Mouse (Mus musculus): ENCODE measurements around the gene Mvp. TPM values are rescaled to one million over a fixed set of nuclear protein-coding genes. Genes with fewer than 3 reads are reported as not detected.
A peak's percentile ranks its signal among the peaks of the same experiment; 100 is the strongest.

Gene Mvp
- polyA plus RNA-seq (2015; fragmentation: Nextera tagmentation; extraction: Ambion mirVana), result 12.0 and 12.5 TPM in 2 replicates

DNA sequence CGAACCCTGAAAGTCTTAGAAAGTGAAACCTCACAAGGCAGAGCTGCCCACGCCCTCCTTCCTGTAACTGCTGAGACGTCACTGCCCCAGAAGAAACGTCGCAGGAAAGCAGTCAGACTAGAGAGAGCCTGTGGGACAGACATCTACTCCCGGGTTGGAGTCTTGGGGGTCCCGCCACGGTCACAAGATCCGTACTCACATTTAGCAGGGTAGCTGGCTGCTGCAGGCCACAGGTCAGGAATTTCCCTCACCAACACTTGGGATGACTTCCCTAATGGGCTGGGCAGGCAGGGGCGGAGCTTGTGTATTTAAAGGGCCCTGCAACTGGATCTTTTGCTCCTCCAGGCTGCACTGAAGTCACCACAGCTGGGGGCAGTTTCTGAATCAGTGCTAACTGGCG lies at the start of gene Mvp:
Gene Mvp, minus strand, starts transcription at position 302 of the 400 bp plus-strand sequence.
- Histone ChIP-seq H3K4me2 (replicated peaks) (peak within 1 kb of the TSS; percentile 39), H3K9me3 (replicated peaks) (no peaks in the 10 kb centered on the region), H3K4me1 (peaks cover 47% of the 10 kb centered on the region), H3K4me3 (replicated peaks) (peak within 1 kb of the TSS; percentile 34), H3K36me3 (peaks cover 40% of the 10 kb centered on the region), H3K27ac (replicated peaks) (0 out of 2 replicates have a peak within 1 kb of the TSS, but pooled peaks have one; percentile 51), H3K27me3 (no peaks in the 10 kb centered on the region), H3K9ac (peak within 1 kb of the TSS; percentile 31)
- no peak for ATAC-seq (ENCODE audit: insufficient number of reproducible peaks, low FRiP score, low TSS enrichment, low read depth)
- WGBS, result 36% methylated on average over 11 of the region's 11 CpGs

DNA sequence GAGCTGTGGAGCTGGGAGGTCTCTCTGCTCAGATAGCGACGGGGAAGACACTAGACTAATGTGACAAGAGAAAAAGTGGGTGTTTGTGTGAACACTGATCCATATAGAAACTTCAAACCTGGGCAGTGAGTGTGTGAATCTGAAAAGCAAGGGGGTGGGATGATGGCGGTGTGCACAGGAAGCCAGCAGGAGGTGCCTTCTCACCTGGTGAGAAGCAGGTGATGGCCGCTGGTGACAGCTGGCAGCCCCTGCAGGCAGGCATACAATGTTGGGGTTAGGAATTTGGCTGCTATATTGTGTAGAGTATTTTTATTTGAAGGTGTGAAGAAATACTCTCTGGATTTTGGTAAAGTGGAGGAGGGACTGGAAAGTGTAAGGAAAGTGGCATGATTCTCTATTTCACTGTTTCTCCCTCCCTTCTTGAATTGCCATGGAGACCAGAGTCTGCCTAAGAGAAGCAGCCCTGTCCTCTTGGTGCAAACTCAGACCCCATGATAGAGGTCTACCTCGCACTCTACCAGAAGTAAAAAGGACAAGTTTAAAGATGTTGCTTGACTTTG lies 40.7 kb upstream of the Mvp start:
- H3K4me1 ChIP-seq, result no peaks in the 10 kb centered on the region
- 74% methylated on average over 5 of the region's 5 CpGs for WGBS
- ATAC-seq (ENCODE audit: insufficient number of reproducible peaks, low FRiP score, low TSS enrichment, low read depth), result no peak
- H3K36me3 ChIP-seq, result no peaks in the 10 kb centered on the region
- no peaks in the 10 kb centered on the region for H3K9me3 ChIP-seq (replicated peaks)
- no peak overlapping the region for H3K27ac ChIP-seq (replicated peaks)
- no peak overlapping the region for H3K9ac ChIP-seq
- no peak overlapping the region for H3K4me2 ChIP-seq (replicated peaks)
- H3K27me3 ChIP-seq, result peaks cover 4% of the 10 kb centered on the region; the same call in 1 of the 2 replicates
- H3K4me3 ChIP-seq (replicated peaks), result no peak overlapping the region

DNA sequence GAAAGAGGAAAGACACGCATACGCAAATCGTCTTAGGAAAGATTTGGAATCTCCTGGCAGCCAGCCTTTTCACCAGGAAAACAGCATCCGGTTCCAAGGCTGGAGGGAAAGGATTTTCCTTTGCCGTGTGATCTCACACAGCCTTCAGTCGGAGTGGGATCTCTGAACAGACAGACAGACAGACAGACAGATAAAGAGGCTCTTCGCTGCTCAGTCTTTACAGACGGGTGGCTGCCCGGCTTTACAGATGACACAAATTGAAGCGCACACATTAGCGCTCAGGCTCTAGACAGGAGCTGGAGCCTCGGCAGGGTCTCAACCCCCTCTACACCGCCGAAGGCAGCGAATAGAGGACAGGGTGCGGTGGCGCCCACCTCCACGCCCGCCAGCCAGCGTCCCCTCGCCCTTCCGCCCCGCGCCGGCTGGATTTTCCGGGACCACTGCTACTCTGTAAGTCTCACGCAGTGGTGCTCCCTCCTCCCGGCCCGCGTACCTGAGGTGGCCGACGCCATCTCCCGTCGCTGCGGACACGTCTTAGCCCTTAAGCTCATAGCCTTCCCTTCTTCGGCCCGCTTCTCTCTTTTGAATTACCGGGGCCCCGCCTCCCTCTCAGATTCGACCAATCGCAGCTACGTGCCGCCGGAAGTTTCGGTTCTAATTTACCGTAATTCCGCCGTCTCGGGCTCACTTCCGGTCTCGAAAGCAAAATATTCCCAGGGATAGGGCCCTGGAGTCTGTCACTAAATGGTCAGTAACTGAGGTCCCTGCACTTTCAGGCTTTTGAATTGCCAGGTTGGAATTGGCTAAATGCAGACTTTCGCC lies 27.6 kb upstream of the Mvp start, which contains the start of gene Kif22:
Gene Kif22, minus strand, starts transcription at position 621 of the 822 bp plus-strand sequence.
- WGBS, result under 1% methylated on average over 53 of the region's 53 CpGs
- peak; percentile 85 for ATAC-seq (ENCODE audit: insufficient number of reproducible peaks, low FRiP score, low TSS enrichment, low read depth)
- no peaks in the 10 kb centered on the region for H3K27me3 ChIP-seq

GRCm38 (mm10) chr7:127031244-127031643 lies 16.8 kb upstream of the Mvp start:
- Histone ChIP-seq H3K27me3 (no peaks in the 10 kb centered on the region), H3K9me3 (replicated peaks) (no peaks in the 10 kb centered on the region), H3K9ac (no peak overlapping the region), H3K36me3 (peaks cover 63% of the 10 kb centered on the region), H3K4me2 (replicated peaks) (no peak overlapping the region), H3K27ac (replicated peaks) (no peak overlapping the region), H3K4me1 (peaks cover 9% of the 10 kb centered on the region), H3K4me3 (replicated peaks) (no peak overlapping the region)
- WGBS, result 79% methylated on average over 1 of the region's 1 CpGs
- no peak for ATAC-seq (ENCODE audit: insufficient number of reproducible peaks, low FRiP score, low TSS enrichment, low read depth)

More for the DNA sequence above, 27.6 kb upstream of the Mvp start, which contains the start of gene Kif22:
- Histone ChIP-seq H3K27ac (replicated peaks) (peak within 1 kb of the TSS; percentile 63), H3K4me1 (peaks cover 22% of the 10 kb centered on the region), H3K9me3 (replicated peaks) (no peaks in the 10 kb centered on the region), H3K9ac (peak within 1 kb of the TSS; percentile 67), H3K4me3 (replicated peaks) (peak within 1 kb of the TSS; percentile 70), H3K36me3 (peaks cover 11% of the 10 kb centered on the region; the same call in 1 of the 2 replicates), H3K4me2 (replicated peaks) (peak within 1 kb of the TSS; percentile 82)

DNA sequence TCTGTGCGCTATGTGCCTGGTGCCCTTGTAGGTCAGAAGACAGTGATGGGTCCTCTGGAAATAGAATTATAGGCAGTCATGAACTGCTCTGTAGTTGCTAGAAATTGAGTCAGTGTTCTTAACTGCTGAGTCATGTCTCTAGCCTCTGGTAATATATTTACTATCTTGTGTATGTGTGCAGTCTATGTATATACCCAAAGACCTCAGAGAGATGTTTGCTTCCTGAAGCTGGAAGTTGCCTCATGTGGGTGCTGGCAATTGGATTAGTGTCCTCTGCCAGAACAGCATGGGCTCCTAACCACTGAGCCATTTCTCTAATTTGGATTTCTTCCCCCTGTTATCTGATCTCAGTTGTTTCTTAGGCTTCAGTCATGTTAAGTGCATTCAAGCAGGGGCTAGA lies 15.8 kb upstream of the Mvp start:
- no peaks in the 10 kb centered on the region for H3K27me3 ChIP-seq
- WGBS, result 100% methylated on average over 1 of the region's 1 CpGs
- H3K27ac ChIP-seq (replicated peaks), result no peak overlapping the region
- no peak overlapping the region for H3K9ac ChIP-seq
- H3K4me1 ChIP-seq, result peaks cover 9% of the 10 kb centered on the region
- peaks cover 58% of the 10 kb centered on the region for H3K36me3 ChIP-seq
- no peak for ATAC-seq (ENCODE audit: insufficient number of reproducible peaks, low FRiP score, low TSS enrichment, low read depth)
- no peak overlapping the region for H3K4me2 ChIP-seq (replicated peaks)
- no peak overlapping the region for H3K4me3 ChIP-seq (replicated peaks)
- H3K9me3 ChIP-seq (replicated peaks), result no peaks in the 10 kb centered on the region

GRCm38 (mm10) chr7:127027885-127028284 lies 13.5 kb upstream of the Mvp start:
- H3K9ac ChIP-seq, result peak overlapping the region; percentile 39
- 62% methylated on average over 8 of the region's 8 CpGs for WGBS
- ATAC-seq (ENCODE audit: insufficient number of reproducible peaks, low FRiP score, low TSS enrichment, low read depth), result no peak
- peak overlapping the region; percentile 85 for H3K4me3 ChIP-seq (replicated peaks)
- H3K27me3 ChIP-seq, result no peaks in the 10 kb centered on the region
- H3K36me3 ChIP-seq, result peaks cover 50% of the 10 kb centered on the region
- H3K27ac ChIP-seq (replicated peaks), result peak overlapping the region; percentile 98
- no peaks in the 10 kb centered on the region for H3K9me3 ChIP-seq (replicated peaks)
- H3K4me2 ChIP-seq (replicated peaks), result peak overlapping the region; percentile 70
- H3K4me1 ChIP-seq, result peaks cover 31% of the 10 kb centered on the region

DNA sequence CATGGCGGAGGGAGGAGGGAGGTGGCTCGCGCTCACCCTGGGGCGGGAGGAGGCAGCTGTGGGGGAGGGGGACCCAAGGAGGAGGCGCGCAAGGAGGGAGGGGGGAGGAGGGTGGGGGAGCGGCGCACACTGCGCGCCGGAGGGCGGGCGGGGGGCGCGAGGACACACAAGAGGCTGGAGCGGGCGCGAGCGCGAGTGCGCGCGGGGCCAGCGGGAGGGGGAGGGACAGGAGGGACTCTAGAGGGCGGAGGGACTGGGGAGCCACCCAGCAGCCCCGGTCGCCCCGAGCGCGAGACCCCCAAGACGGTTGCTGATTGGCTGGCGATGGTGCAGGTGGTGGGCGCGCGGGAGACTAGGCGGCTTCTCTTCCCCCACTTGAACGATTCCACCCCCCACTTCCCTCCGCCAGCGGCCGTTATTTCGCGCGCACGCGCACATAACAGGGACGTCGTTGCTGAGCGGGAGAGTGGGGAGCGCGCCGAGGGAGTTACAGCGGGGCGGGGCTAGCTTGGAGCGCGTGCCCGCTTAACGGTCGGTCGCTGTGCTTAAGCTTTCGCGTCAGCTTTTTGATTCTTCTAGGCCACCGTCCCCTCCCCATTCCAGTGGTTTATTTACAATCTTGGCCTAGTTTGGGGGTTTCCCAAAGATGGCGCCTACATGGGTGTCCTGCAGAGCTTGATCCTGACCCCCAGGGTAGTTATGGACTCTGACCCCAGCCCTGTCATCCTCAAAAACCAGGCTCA lies 12.7 kb upstream of the Mvp start, which contains the start of gene Maz:
Gene Maz, minus strand, starts transcription at position 54 of the 743 bp plus-strand sequence.
- peaks cover 50% of the 10 kb centered on the region for H3K36me3 ChIP-seq
- peak within 1 kb of the TSS; percentile 98 for H3K27ac ChIP-seq (replicated peaks)
- peak within 1 kb of the TSS; percentile 70 for H3K4me2 ChIP-seq (replicated peaks)
- H3K9ac ChIP-seq, result peak within 1 kb of the TSS; percentile 96
- H3K9me3 ChIP-seq (replicated peaks), result no peaks in the 10 kb centered on the region
- 1% methylated on average over 60 of the region's 63 CpGs for WGBS
- peak; percentile 93 for ATAC-seq (ENCODE audit: insufficient number of reproducible peaks, low FRiP score, low TSS enrichment, low read depth)
- peaks cover 38% of the 10 kb centered on the region for H3K4me1 ChIP-seq
- no peaks in the 10 kb centered on the region for H3K27me3 ChIP-seq
- peak within 1 kb of the TSS; percentile 85 for H3K4me3 ChIP-seq (replicated peaks)

- H3K36me3 ChIP-seq, result peaks cover 49% of the 10 kb centered on the region
- H3K9me3 ChIP-seq (replicated peaks), result no peaks in the 10 kb centered on the region
- peak overlapping the region; percentile 96 for H3K9ac ChIP-seq
- WGBS, result no CpG with 5 or more reads among the region's 48 CpGs
- H3K27ac ChIP-seq (replicated peaks), result peak overlapping the region; percentile 98
- peak; percentile 22 for ATAC-seq (ENCODE audit: insufficient number of reproducible peaks, low FRiP score, low TSS enrichment, low read depth)
- H3K4me2 ChIP-seq (replicated peaks), result peak overlapping the region; percentile 70
- H3K4me3 ChIP-seq (replicated peaks), result peak overlapping the region; percentile 85
- H3K4me1 ChIP-seq, result peaks cover 44% of the 10 kb centered on the region
- no peaks in the 10 kb centered on the region for H3K27me3 ChIP-seq
These were observed 12.2 kb upstream of the Mvp start for GRCm38 (mm10) chr7:127026616-127026983.

DNA sequence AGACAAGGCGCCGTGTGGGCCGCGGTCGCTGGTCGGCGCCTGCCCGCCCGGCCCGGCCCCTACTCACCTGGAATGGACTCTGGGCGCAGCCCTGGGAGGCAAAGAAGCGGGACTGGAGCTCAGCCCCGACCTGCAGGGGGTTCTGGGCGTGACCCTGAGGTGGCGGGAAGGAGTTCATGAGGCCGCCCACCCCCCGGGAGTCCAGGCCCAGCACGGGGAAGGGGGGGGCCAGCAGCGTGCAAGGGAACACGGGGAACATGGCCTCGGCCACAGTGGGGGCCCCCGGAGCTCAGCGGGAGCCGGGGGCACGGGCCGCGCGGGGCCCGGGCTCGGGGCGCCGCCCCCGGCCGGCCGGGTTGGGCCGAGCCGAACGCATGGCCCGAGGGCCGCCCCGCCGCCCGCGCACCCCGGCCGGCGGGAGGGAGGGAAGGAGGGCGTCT lies 11.8 kb upstream of the Mvp start:
- peak; percentile 16 for ATAC-seq (ENCODE audit: insufficient number of reproducible peaks, low FRiP score, low TSS enrichment, low read depth)
- H3K4me2 ChIP-seq (replicated peaks), result peak overlapping the region; percentile 70
- H3K4me3 ChIP-seq (replicated peaks), result peak overlapping the region; percentile 85
- H3K9ac ChIP-seq, result peak overlapping the region; percentile 96
- H3K9me3 ChIP-seq (replicated peaks), result no peaks in the 10 kb centered on the region
- no peaks in the 10 kb centered on the region for H3K27me3 ChIP-seq
- peaks cover 48% of the 10 kb centered on the region for H3K4me1 ChIP-seq
- WGBS, result 0% methylated on average over 28 of the region's 48 CpGs
- H3K27ac ChIP-seq (replicated peaks), result peak overlapping the region; percentile 98
- peaks cover 45% of the 10 kb centered on the region for H3K36me3 ChIP-seq

GRCm38 (mm10) chr7:127025556-127026160 lies 11.2 kb upstream of the Mvp start:
- peak overlapping the region; percentile 96 for H3K9ac ChIP-seq
- no peaks in the 10 kb centered on the region for H3K27me3 ChIP-seq
- peak overlapping the region; percentile 85 for H3K4me3 ChIP-seq (replicated peaks)
- no peaks in the 10 kb centered on the region for H3K9me3 ChIP-seq (replicated peaks)
- peak overlapping the region; percentile 70 for H3K4me2 ChIP-seq (replicated peaks)
- peaks cover 52% of the 10 kb centered on the region for H3K4me1 ChIP-seq
- H3K36me3 ChIP-seq, result peaks cover 40% of the 10 kb centered on the region
- under 1% methylated on average over 60 of the region's 65 CpGs for WGBS
- ATAC-seq (ENCODE audit: insufficient number of reproducible peaks, low FRiP score, low TSS enrichment, low read depth), result no peak
- H3K27ac ChIP-seq (replicated peaks), result peak overlapping the region; percentile 98

Data from embryonic facial prominence, embryonic 15.5 days (tissue).